Mouse (Mus musculus): ENCODE results near the gene Zfp354a. TPM values are rescaled to one million over a fixed set of nuclear protein-coding genes. Genes with fewer than 3 reads are reported as not detected.

Gene Zfp354a
- total RNA-seq, 2 experiments from 2014 or later = not detected

Other genes with a start within 250 kb of the Zfp354a start
- 0.66 and 1.0 TPM in 2 replicates for gene Zfp354c, start 231.5 kb upstream of the Zfp354a start, total RNA-seq (2015)
- gene Zfp354c, start 231.5 kb upstream of the Zfp354a start, total RNA-seq (2017) = 0.50 and 1.1 TPM in 2 replicates
- gene Zfp879, start 217.7 kb upstream of the Zfp354a start, total RNA-seq (2015) = 0.10 TPM in 1 of 2 replicates, not detected in the other
- 0.17 TPM in 1 of 2 replicates, not detected in the other for gene Zfp879, start 217.7 kb upstream of the Zfp354a start, total RNA-seq (2017)
- gene Grm6, start 208.6 kb upstream of the Zfp354a start, total RNA-seq (2015) = not detected in 2 replicates
- gene Grm6, start 208.6 kb upstream of the Zfp354a start, total RNA-seq (2017) = not detected in 2 replicates
- gene Zfp454, start 171.6 kb upstream of the Zfp354a start, total RNA-seq (2015) = not detected in 2 replicates
- gene Zfp454, start 171.6 kb upstream of the Zfp354a start, total RNA-seq (2017) = not detected in 2 replicates
- gene Zfp2, start 143.1 kb upstream of the Zfp354a start, total RNA-seq (2015) = 1.8 and 3.8 TPM in 2 replicates
- gene Zfp2, start 143.1 kb upstream of the Zfp354a start, total RNA-seq (2017) = 0.68 and 0.96 TPM in 2 replicates
- gene Zfp354b, start 127.6 kb upstream of the Zfp354a start, total RNA-seq (2015) = 0.10 TPM in 1 of 2 replicates, not detected in the other
- 0.27 TPM in 1 of 2 replicates, not detected in the other for gene Zfp354b, start 127.6 kb upstream of the Zfp354a start, total RNA-seq (2017)
- gene 4933414I15Rik, start 115.5 kb upstream of the Zfp354a start, total RNA-seq (2015) = not detected in 2 replicates
- not detected in 2 replicates for gene 4933414I15Rik, start 115.5 kb upstream of the Zfp354a start, total RNA-seq (2017)
- not detected in 2 replicates for gene Prop1, start 105.5 kb upstream of the Zfp354a start, total RNA-seq (2015)
- gene Prop1, start 105.5 kb upstream of the Zfp354a start, total RNA-seq (2017) = not detected in 2 replicates
- gene Olfr1378, start 92.7 kb upstream of the Zfp354a start, total RNA-seq (2015) = not detected in 2 replicates
- not detected in 2 replicates for gene Olfr1378, start 92.7 kb upstream of the Zfp354a start, total RNA-seq (2017)
- gene Olfr1377, start 77.3 kb upstream of the Zfp354a start, total RNA-seq (2015) = not detected in 2 replicates
- not detected in 2 replicates for gene Olfr1377, start 77.3 kb upstream of the Zfp354a start, total RNA-seq (2017)
- gene Olfr51, start 55.7 kb upstream of the Zfp354a start, total RNA-seq (2015) = not detected in 2 replicates
- gene Olfr51, start 55.7 kb upstream of the Zfp354a start, total RNA-seq (2017) = not detected in 2 replicates
- gene Olfr54, start 45.0 kb upstream of the Zfp354a start, total RNA-seq (2015) = not detected in 2 replicates
- not detected in 2 replicates for gene Olfr54, start 45.0 kb upstream of the Zfp354a start, total RNA-seq (2017)
- gene Olfr1375, start 11.1 kb upstream of the Zfp354a start, total RNA-seq (2015) = not detected in 2 replicates
- not detected in 2 replicates for gene Olfr1375, start 11.1 kb upstream of the Zfp354a start, total RNA-seq (2017)
- gene Gm12569, start 161.2 kb downstream of the Zfp354a start, total RNA-seq (2015) = not detected in 2 replicates
- not detected in 2 replicates for gene Gm12569, start 161.2 kb downstream of the Zfp354a start, total RNA-seq (2017)
- gene Clk4, start 202.5 kb downstream of the Zfp354a start, total RNA-seq (2015) = 141 and 185 TPM in 2 replicates
- gene Clk4, start 202.5 kb downstream of the Zfp354a start, total RNA-seq (2017) = 138 and 218 TPM in 2 replicates
- gene BC049762, start 203.8 kb downstream of the Zfp354a start, total RNA-seq (2015) = 2.3 and 2.6 TPM in 2 replicates
- 0.29 TPM in 1 of 2 replicates, not detected in the other for gene BC049762, start 203.8 kb downstream of the Zfp354a start, total RNA-seq (2017)
- gene Col23a1, start 230.7 kb downstream of the Zfp354a start, total RNA-seq (2015) = 0.02 TPM in 1 of 2 replicates, not detected in the other
- gene Col23a1, start 230.7 kb downstream of the Zfp354a start, total RNA-seq (2017) = 0.03 TPM in 1 of 2 replicates, not detected in the other